Mouse (Mus musculus) stomach, postnatal 0 days (tissue): Measurements from ENCODE around the gene Lrch1.

ENCODE experiments used
- CTCF ChIP-seq: IDR thresholded peaks from 2 replicates; pipeline ENCODE4 v1.5.1; 2016; ENCODE audit warnings: antibody characterized with exemption, low read depth, mild to moderate bottlenecking, moderate library complexity
- EP300 ChIP-seq: optimal IDR thresholded peaks from 2 replicates; pipeline ENCODE3; 2016; ENCODE audit warnings: antibody characterized with exemption

DNA sequence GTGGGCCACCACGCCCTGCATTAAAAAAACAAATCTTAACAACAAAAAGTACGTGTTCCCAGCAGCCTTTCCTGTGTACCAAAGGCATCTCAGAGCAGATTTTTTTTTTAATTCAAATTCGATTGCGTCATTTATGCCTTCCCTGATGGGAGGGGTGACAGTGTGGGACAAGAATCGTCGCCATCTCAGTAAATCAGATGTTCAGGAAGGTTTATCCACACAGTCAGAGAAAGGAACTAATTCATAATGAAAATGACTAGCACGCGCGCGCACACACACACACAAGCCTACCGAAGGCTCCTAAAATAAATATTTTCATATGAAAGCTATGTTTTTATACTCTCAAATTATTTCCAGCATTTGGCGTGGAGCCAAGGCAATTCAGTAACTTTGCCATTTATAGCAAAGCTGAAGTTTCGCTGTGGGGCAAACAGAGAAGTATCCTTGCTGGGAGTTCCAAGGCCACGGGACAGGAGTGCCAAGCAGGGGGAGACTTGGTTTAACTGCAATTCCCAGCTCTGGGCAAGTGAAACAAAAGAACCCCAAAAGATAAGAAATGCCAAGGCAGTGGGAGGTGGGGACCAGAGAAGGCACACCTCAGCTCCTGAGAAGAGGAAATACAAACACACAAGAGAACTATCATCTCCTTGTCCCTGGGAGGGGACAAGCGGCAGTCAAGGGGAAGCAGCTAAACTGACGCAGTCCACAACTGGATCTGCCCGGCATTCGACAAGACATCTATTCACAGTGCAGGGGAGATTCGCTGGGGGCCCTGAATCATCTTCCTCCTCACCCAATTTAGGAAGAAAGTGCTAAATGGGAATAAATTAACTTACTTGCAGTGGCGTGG, 34.1 kb downstream of the Lrch1 start:
- TF ChIP-seq CTCF (no peak), EP300 (no peak)
